Mouse (Mus musculus) frontal cortex, postnatal 25 days (tissue): ENCODE measurements around the gene Gm48551.

Experiments used
- DNase-seq, 2 experiments: peaks; one replicate each; pipeline ENCODE4 v3.0.0; 2022; ENCODE audit warnings: low spot score in 2 of 2

Gene Gm48551

GRCm38 (mm10) chr10:81429605-81430061, 45.4 kb downstream of the Gm48551 start:
- peak; percentile 52 to 59 for DNase-seq

GRCm38 (mm10) chr10:81430141-81430830, 46.0 kb downstream of the Gm48551 start:
- peak; percentile 49 to 69 for DNase-seq

DNA sequence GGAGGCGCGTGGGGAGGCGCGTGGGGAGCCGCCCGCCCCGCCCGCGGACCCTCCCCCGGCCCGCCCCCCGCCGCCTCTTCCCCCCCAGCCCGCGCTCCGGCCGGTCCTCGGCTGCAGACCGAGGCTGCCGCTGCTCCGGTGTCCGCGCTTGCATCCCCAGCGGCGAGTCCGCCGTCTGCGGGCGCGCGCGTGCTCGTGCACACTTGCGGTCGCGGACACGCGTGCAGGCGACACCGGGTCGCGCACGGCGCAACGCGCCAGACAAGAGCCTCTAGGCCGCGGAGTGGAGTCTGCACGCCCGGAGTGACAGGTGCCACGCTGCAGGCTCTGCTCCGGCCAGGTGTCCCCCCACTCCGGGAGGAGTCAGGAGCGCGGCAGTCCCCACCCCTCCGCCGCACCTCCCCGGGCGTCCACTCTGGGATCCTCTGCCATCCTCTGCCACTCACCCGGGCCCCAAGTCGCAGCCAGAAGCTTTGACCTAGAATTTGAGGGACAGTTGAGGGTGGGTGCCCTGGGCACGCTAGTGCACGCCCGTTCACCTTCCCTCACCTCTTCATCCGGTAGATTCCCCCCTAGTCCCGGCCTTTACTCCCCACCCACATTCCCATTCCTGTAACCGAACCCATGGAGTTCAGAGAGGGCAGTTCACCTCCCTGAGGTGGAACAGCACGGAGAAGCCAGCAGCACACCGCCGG, 46.7 kb downstream of the Gm48551 start:
- DNase-seq = peak; percentile 51 to 62

GRCm38 (mm10) chr10:81431526-81432168, 47.4 kb downstream of the Gm48551 start:
- peak in 1 of 2 experiments; percentile 37 for DNase-seq

DNA sequence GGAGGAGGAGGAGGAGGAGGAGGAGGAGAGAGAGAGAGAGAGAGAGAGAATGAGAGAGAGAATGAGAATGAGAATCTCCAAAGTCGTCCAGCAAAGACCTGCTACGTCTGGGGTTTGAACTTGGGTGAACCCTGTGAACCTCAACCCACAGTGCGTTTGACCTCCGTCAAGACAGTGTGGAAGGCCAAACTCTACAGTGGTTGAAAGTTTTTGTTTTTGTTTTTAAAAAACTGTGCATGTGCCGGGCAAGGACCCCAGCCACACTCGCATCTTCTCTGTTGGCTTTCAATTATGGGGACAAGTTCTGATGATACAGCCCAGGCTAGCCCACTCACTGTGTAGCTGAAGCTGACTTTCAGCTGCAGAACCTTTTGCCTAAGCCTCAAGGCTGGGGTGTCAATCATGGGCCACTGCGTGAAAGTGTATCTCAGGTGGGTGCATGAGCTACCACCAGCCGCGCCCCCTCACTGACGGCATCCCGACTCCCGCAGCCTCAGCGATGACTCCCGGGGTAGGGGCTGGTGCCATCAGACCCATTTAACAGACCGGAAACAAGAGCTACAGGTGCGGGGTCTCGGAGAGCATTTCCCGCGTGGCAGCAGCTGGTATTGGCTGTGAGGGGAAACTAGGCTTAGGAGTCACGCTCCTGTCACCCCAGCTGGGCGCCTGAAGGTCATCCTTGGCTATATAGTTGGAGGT, 48.1 kb downstream of the Gm48551 start:
- DNase-seq = no peak

- DNase-seq = peak; percentile 74 to 83
Measured at GRCm38 (mm10) chr10:81432868-81433262, 48.6 kb downstream of the Gm48551 start.

DNA sequence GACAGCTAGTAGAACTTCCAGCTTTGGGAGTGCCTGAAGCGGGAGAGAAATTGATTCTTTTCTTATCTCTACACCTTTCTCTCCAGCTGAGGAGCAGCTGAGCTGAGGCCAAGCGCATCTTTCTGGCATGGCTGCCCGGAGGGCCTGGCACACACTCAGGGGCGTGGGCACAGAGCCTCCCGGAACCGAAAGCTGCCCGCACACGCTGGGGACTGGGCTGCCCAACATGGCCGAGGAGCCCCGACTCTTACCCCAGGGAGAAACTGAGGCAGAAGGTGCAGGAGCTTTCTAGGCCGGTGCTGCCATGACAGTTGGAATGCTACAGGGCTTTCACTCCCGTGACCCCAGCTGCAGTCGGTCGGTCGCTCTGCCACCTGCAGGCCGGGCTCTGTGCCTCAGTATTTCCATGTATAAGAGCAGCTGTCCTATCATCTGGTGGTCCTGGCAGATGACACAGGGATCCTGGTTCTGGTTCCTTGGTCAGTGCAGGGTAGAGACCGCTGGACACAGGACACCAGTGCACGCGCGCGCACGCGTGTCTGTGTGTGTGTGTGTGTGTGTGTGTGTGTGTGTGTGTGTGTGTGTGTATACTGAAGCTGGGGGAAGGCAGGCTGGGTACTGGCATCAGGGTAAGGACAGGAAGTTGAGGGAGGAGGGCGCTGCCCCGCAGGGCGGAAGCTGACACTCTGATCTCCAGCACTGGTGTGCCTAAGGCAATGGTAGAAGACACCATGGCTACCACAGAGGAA, 49.4 kb downstream of the Gm48551 start:
- peak in 1 of 2 experiments; percentile 8 for DNase-seq

DNA sequence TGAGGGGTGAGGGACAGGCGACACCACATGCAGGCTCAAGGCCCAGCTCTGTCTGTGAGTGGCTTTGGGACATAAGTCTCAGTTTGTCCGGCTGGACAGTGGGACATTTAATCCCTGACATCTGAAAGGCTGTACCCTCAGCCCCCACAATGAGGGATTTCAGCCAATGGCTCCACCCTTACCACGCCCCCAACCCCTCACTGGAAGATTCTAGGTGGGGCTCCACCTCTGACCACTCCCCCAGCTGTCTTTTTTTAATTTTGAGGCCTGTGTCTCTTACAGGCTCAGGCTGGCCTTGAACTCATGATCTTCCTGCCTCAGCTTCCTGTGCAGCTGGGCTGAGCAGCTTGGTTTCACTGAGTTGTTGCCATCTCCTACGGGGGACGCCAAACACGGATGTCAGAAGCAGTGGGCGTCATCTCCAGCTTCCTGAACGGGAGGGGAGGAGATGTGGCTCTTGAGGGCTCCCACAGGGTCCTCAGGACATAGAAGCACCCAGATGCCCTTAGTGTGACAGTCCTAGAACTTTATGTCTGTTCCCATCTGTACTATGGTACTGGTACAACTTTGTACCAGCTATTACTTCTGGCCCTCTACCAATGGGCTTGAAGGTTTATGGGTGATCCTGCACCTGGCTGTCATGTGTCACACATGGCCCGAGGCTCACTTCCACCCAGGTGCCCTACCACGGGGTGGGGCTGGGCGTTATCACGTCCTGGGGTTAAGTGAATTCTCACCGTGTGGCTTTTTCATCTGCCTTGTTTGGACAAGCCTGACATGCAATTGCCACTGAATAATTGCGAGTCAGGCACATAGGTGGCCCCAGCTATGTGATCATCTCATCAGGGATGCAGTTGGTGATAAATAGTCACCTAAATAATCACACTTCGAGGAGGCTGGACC, 50.3 kb downstream of the Gm48551 start:
- peak in 1 of 2 experiments; percentile 4 for DNase-seq

- DNase-seq = peak in 1 of 2 experiments; percentile 49
Measured at GRCm38 (mm10) chr10:81435436-81435835, 51.2 kb downstream of the Gm48551 start.

DNA sequence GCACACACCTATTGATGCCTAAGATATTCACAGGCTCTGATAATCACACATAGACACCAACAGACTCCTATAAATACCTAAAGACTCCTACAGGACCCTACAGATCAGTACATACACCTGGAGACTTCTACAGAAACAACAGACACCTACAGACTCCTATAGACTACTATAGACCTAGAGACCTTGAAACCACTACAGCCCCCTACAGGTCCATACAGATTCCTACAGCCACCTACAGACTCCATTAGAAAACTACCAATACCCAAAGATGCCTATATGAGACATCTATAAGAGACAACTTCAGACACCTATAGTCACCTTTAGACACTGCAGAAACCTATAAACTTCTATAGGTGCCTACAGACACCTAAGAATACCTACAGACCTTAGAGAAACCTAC, 56.8 kb downstream of the Gm48551 start:
- no peak for DNase-seq
